Mouse (Mus musculus) cortical plate, adult 2 months (tissue): ENCODE data around the gene Pde6g. TPM values are rescaled to one million over a fixed set of nuclear protein-coding genes. Genes with fewer than 3 reads are reported as not detected.
"Not testable (repeated sequence)": the region's sequence is repeated elsewhere in the genome, so short reads cannot be mapped to it uniquely, and the experiment has no call there.

Experiments
- H3K27ac ChIP-seq: fragments of 200-500 bp; 2 replicates; pipeline ENCODE4 v1.5.1; 2012; ENCODE audit warnings: low read length, control low read depth, inconsistent platforms; ENCODE audit not compliant: insufficient read depth
- H3K4me1 ChIP-seq: fragments of 200-500 bp; 2 replicates; pipeline ENCODE4 v1.6.1; 2011; ENCODE audit warnings: low read length; ENCODE audit not compliant: control insufficient read depth, insufficient read depth
- H3K4me3 ChIP-seq: fragments of 200-500 bp; 2 replicates; pipeline ENCODE4 v1.5.1; 2011; ENCODE audit warnings: mild to moderate bottlenecking, low read length, control low read depth; ENCODE audit not compliant: insufficient read depth
- CTCF ChIP-seq: fragments of 200-500 bp; IDR thresholded peaks from 2 replicates; pipeline ENCODE4 v1.5.1; 2011; ENCODE audit warnings: mild to moderate bottlenecking, control low read depth, low read length; ENCODE audit not compliant: insufficient read depth; ENCODE audit errors: extremely low read depth
- POLR2A ChIP-seq: fragments of 200-500 bp; IDR thresholded peaks from 2 replicates; pipeline ENCODE4 v1.6.1; 2011; ENCODE audit warnings: mild to moderate bottlenecking, low read length, control low read depth; ENCODE audit not compliant: insufficient read depth; ENCODE audit errors: extremely low read depth
- polyA plus RNA-seq: library from polyadenylated mRNA; depleted of rRNA; stranded (reverse); fragments of >200 nt; gene quantifications from 2 replicates; pipeline ENCODE4 v1.2.3, GENCODE M21; 2012; rRNA removed

The Pde6g gene
- polyA plus RNA-seq, 1 experiment = 0.81 TPM

- Histone ChIP-seq H3K4me1 (no peaks in the 10 kb centered on the region), H3K27ac (no peak overlapping the region), H3K4me3 (no peak overlapping the region)
- no peak for TF ChIP-seq CTCF
- TF ChIP-seq POLR2A = no peak
Measured at GRCm38 (mm10) chr11:120426727-120427126, 26.6 kb downstream of the Pde6g start.

- Histone ChIP-seq H3K4me1 (no peaks in the 10 kb centered on the region), H3K4me3 (no peak overlapping the region), H3K27ac (no peak overlapping the region)
- TF ChIP-seq POLR2A (no peak), CTCF (peak; percentile 66)
Measured at GRCm38 (mm10) chr11:120423569-120424295, 29.6 kb downstream of the Pde6g start.

GRCm38 (mm10) chr11:120422651-120423568, 30.4 kb downstream of the Pde6g start:
- TF ChIP-seq POLR2A (no peak), CTCF (no peak)
- Histone ChIP-seq H3K27ac (no peak overlapping the region), H3K4me3 (no peak overlapping the region), H3K4me1 (no peaks in the 10 kb centered on the region)

- Histone ChIP-seq H3K4me3 (no peak overlapping the region), H3K4me1 (no peaks in the 10 kb centered on the region), H3K27ac (no peak overlapping the region)
- TF ChIP-seq CTCF (no peak), POLR2A (no peak)
Measured at GRCm38 (mm10) chr11:120418592-120418991, 34.7 kb downstream of the Pde6g start.

GRCm38 (mm10) chr11:120417852-120418251, 35.4 kb downstream of the Pde6g start:
- TF ChIP-seq CTCF = no peak
- TF ChIP-seq POLR2A = no peak
- Histone ChIP-seq H3K4me3 (no peak overlapping the region), H3K27ac (no peak overlapping the region), H3K4me1 (no peaks in the 10 kb centered on the region)

DNA sequence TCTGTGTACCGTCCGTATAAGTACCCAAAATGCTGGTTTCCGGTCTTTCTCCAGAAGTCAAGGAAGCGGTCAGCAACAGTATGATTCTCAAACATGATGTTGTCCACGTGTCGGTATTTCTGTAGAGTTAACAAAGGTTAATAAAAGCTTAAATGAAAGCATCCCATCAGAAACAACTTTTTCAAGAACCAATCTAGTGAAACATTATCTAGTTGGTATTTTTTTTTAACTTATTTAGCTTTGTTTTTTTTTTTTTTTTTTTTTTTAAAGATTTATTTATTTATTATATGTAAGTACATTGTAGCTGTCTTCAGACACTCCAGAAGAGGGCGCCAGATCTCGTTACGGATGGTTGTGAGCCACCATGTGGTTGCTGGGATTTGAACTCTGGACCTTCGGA, 39.7 kb downstream of the Pde6g start:
- not testable (repeated sequence) for H3K4me1 ChIP-seq, H3K4me3 ChIP-seq, H3K27ac ChIP-seq

- Histone ChIP-seq H3K27ac (no peak overlapping the region), H3K4me3 (no peak overlapping the region), H3K4me1 (no peaks in the 10 kb centered on the region)
- TF ChIP-seq POLR2A = no peak
- no peak for TF ChIP-seq CTCF
Measured at GRCm38 (mm10) chr11:120406445-120406844, 46.9 kb downstream of the Pde6g start.

DNA sequence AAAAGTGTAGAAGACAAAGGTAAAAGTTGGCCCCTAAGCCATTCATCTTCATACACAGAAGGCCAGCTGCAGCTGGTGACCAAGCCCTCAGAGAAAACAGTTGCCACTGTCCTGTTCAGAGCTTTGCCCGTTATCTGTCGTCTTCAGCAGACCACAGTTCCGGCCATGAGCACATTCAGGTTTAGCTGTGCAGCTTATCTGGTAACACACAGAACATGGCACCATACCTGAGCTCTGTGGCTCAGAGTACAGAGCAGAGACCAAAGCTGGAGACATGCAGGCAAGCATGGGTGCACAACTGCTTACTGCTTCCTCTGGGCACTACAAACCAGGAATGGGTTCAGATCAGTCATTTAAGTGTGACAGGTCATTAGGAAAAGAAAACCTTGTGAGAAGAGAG, 47.4 kb downstream of the Pde6g start:
- Histone ChIP-seq H3K4me1 (no peaks in the 10 kb centered on the region), H3K4me3 (no peak overlapping the region), H3K27ac (no peak overlapping the region)
- TF ChIP-seq CTCF = no peak
- no peak for TF ChIP-seq POLR2A

DNA sequence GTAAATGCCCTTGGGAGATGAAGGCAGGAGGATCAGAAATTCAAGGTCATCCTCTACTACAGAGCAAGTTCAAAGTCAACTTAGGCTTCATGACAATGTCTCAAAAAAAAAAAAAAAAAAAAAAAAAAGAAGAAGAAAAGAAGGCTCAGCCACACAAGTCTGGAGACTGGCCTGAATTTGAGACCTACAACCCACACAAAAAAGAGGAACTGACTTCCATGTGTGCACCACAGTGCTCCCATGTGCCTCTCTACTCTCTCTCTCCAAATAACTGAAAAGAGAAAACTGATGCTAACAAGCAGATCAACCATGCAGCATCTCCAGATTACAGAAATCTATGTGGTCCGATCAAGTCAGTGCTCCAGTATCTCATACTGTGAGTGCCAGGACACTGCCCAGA, 48.5 kb downstream of the Pde6g start:
- TF ChIP-seq POLR2A = no peak
- no peak for TF ChIP-seq CTCF
- Histone ChIP-seq H3K4me1 (no peaks in the 10 kb centered on the region), H3K4me3 (no peak overlapping the region), H3K27ac (no peak overlapping the region)

GRCm38 (mm10) chr11:120399319-120399718, 54.0 kb downstream of the Pde6g start:
- Histone ChIP-seq H3K4me1 (peaks cover 2% of the 10 kb centered on the region; the same call in 1 of the 2 replicates), H3K4me3 (no peak overlapping the region), H3K27ac (no peak overlapping the region)
- TF ChIP-seq CTCF = no peak
- no peak for TF ChIP-seq POLR2A

Other genes starting within 250 kb of the Pde6g start
- 10.1 and 10.2 TPM in 2 replicates for gene Bahcc1, start 220.6 kb downstream of the Pde6g start, polyA plus RNA-seq
- 1,064 and 1,106 TPM in 2 replicates for gene Actg1, start 105.0 kb downstream of the Pde6g start, polyA plus RNA-seq
- gene Fscn2, start 92.0 kb downstream of the Pde6g start, polyA plus RNA-seq = 0.28 and 0.67 TPM in 2 replicates
- gene Faap100, start 74.7 kb downstream of the Pde6g start, polyA plus RNA-seq = 22.8 and 23.9 TPM in 2 replicates
- 62.0 and 62.7 TPM in 2 replicates for gene Nploc4, start 15.8 kb downstream of the Pde6g start, polyA plus RNA-seq
- 0.15 TPM in 1 of 2 replicates, not detected in the other for gene Tspan10, start 10.9 kb downstream of the Pde6g start, polyA plus RNA-seq
- gene Oxld1, start 4.6 kb upstream of the Pde6g start, polyA plus RNA-seq = 15.0 and 17.4 TPM in 2 replicates
- gene Ccdc137, start 4.6 kb upstream of the Pde6g start, polyA plus RNA-seq = 27.6 and 28.5 TPM in 2 replicates
- 46.0 and 46.2 TPM in 2 replicates for gene Arl16, start 14.1 kb upstream of the Pde6g start, polyA plus RNA-seq
- 96.3 and 96.6 TPM in 2 replicates for gene Mrpl12, start 31.1 kb upstream of the Pde6g start, polyA plus RNA-seq
- 29.0 and 30.0 TPM in 2 replicates for gene Slc25a10, start 38.3 kb upstream of the Pde6g start, polyA plus RNA-seq
- gene Gcgr, start 77.2 kb upstream of the Pde6g start, polyA plus RNA-seq = 0.13 TPM in 2 replicates
- gene Mcrip1, start 96.2 kb upstream of the Pde6g start, polyA plus RNA-seq = 158 and 160 TPM in 2 replicates
- gene Ppp1r27, start 97.6 kb upstream of the Pde6g start, polyA plus RNA-seq = not detected in 2 replicates
- gene P4hb, start 119.8 kb upstream of the Pde6g start, polyA plus RNA-seq = 88.9 and 91.2 TPM in 2 replicates
- gene Arhgdia, start 128.1 kb upstream of the Pde6g start, polyA plus RNA-seq = 416 and 442 TPM in 2 replicates
- 42.1 and 46.9 TPM in 2 replicates for gene Alyref, start 144.9 kb upstream of the Pde6g start, polyA plus RNA-seq
- gene Anapc11, start 144.9 kb upstream of the Pde6g start, polyA plus RNA-seq = 148 and 161 TPM in 2 replicates
- gene Npb, start 155.0 kb upstream of the Pde6g start, polyA plus RNA-seq = 0.58 and 1.1 TPM in 2 replicates
- gene Pcyt2, start 164.4 kb upstream of the Pde6g start, polyA plus RNA-seq = 281 and 289 TPM in 2 replicates
- gene Sirt7, start 171.7 kb upstream of the Pde6g start, polyA plus RNA-seq = 98.2 and 105 TPM in 2 replicates
- 83.7 and 83.9 TPM in 2 replicates for gene Mafg, start 180.1 kb upstream of the Pde6g start, polyA plus RNA-seq
- 2.2 and 3.6 TPM in 2 replicates for gene Pycr1, start 190.3 kb upstream of the Pde6g start, polyA plus RNA-seq
- gene Myadml2, start 194.7 kb upstream of the Pde6g start, polyA plus RNA-seq = 3.4 and 3.6 TPM in 2 replicates
- 6.8 and 7.1 TPM in 2 replicates for gene Notum, start 207.7 kb upstream of the Pde6g start, polyA plus RNA-seq
- 46.2 and 46.8 TPM in 2 replicates for gene Aspscr1, start 219.5 kb upstream of the Pde6g start, polyA plus RNA-seq